Mouse (Mus musculus) limb, embryonic 14.5 days (tissue): ENCODE measurements at regions not wholly inside any gene's neighbourhood (a gene's known extent, or its start where the extent isn't known, plus 50 kb on each side); places are given as distances from the start of the nearest gene placed in this dataset.
A peak's percentile ranks its signal among the peaks of the same experiment; 100 is the strongest.

Source experiments
- ATAC-seq: fragments of 200-750 bp; cut with Nextera tagmentation; 2 replicates; pipeline ENCODE4 v1.8.0; 2017; ENCODE audit warnings: low read depth, moderate number of reproducible peaks, moderate TSS enrichment; ENCODE audit not compliant: low FRiP score
- DNase-seq: peaks from one replicate; pipeline ENCODE4 v3.0.0-alpha.2; 2015; ENCODE audit warnings: low spot score
- H3K27ac ChIP-seq: fragments of 300-500 bp; sonication (generic); replicated peaks from 2 replicates; pipeline ENCODE4 v1.5.1; 2014; ENCODE audit warnings: low read depth, mild to moderate bottlenecking, low read length, moderate library complexity, mixed read lengths
- H3K27me3 ChIP-seq: fragments of 300-500 bp; sonication (generic); 2 replicates; pipeline ENCODE4 v1.6.1; 2014; ENCODE audit warnings: low read length, mixed read lengths; ENCODE audit not compliant: control insufficient read depth, insufficient read depth
- H3K36me3 ChIP-seq: fragments of 300-500 bp; sonication (generic); 2 replicates; pipeline ENCODE4 v1.6.1; 2014; ENCODE audit warnings: mild to moderate bottlenecking, low read length, moderate library complexity, mixed read lengths; ENCODE audit not compliant: control insufficient read depth, insufficient read depth
- H3K4me1 ChIP-seq: fragments of 300-500 bp; sonication (generic); 2 replicates; pipeline ENCODE4 v1.6.1; 2014; ENCODE audit warnings: antibody characterized with exemption, low read length, mixed read lengths; ENCODE audit not compliant: control insufficient read depth, insufficient read depth
- H3K4me2 ChIP-seq: fragments of 300-500 bp; sonication (generic); replicated peaks from 2 replicates; pipeline ENCODE4 v1.6.1; 2014; ENCODE audit warnings: low read depth, mild to moderate bottlenecking, low read length, moderate library complexity; ENCODE audit not compliant: severe bottlenecking
- H3K4me3 ChIP-seq: fragments of 300-500 bp; sonication (generic); replicated peaks from 2 replicates; pipeline ENCODE4 v1.5.1; 2014; ENCODE audit warnings: low read length
- H3K9ac ChIP-seq: fragments of 300-500 bp; sonication (generic); 2 replicates; pipeline ENCODE4 v1.6.1; 2014; ENCODE audit warnings: mild to moderate bottlenecking, low read depth, low read length, moderate library complexity; ENCODE audit not compliant: severe bottlenecking
- H3K9me3 ChIP-seq: fragments of 300-500 bp; sonication (generic); 2 replicates; pipeline ENCODE4 v1.6.1; 2016; ENCODE audit warnings: low read length; ENCODE audit not compliant: control insufficient read depth
- POLR2A ChIP-seq: fragments of 200-500 bp; IDR thresholded peaks from 2 replicates; pipeline ENCODE4 v1.8.0; 2012; ENCODE audit warnings: inconsistent platforms, mild to moderate bottlenecking, moderate library complexity, borderline replicate concordance; ENCODE audit not compliant: insufficient read depth, insufficient read length; ENCODE audit errors: extremely low read depth
- WGBS: fragments of 180-500 bp; shearing (Covaris S2); extraction: QIAGEN DNeasy Blood & Tissue Kit; methylation state at CpG from one replicate; pipeline ENCODE4 v1.1.7; 2014; 5-methylcytosine and 5-hydroxymethylcytosine counted together

GRCm38 (mm10) chr17:85872903-85873413, 184.9 kb upstream of the Six2 start:
- H3K4me3 ChIP-seq, result no peak overlapping the region
- ATAC-seq, result no peak
- no peaks in the 10 kb centered on the region for H3K9me3 ChIP-seq
- H3K27me3 ChIP-seq, result 0 out of 2 replicates have a peak, but pooled peaks cover 3% of the 10 kb centered on the region
- H3K9ac ChIP-seq, result no peak overlapping the region
- peaks cover 44% of the 10 kb centered on the region for H3K4me1 ChIP-seq
- no peaks in the 10 kb centered on the region for H3K36me3 ChIP-seq
- no peak for DNase-seq
- no peak for TF ChIP-seq POLR2A
- H3K27ac ChIP-seq, result no peak overlapping the region
- WGBS, result 27% methylated on average over 6 of the region's 6 CpGs
- no peak overlapping the region for H3K4me2 ChIP-seq

GRCm38 (mm10) chr17:85870406-85870805, 182.3 kb upstream of the Six2 start:
- Histone ChIP-seq H3K27me3 (0 out of 2 replicates have a peak, but pooled peaks cover 3% of the 10 kb centered on the region), H3K4me2 (no peak overlapping the region), H3K4me3 (no peak overlapping the region), H3K9ac (no peak overlapping the region), H3K9me3 (no peaks in the 10 kb centered on the region), H3K27ac (peak overlapping the region; percentile 69; the same call in 1 of the 2 replicates), H3K4me1 (peaks cover 36% of the 10 kb centered on the region), H3K36me3 (no peaks in the 10 kb centered on the region)
- TF ChIP-seq POLR2A, result no peak
- WGBS, result 39% methylated on average over 8 of the region's 8 CpGs
- no peak for ATAC-seq
- no peak for DNase-seq

- H3K9ac ChIP-seq, result peak overlapping the region; percentile 2; the same call in 1 of the 2 replicates
These were observed 181.1 kb upstream of the Six2 start for GRCm38 (mm10) chr17:85869179-85869578.

GRCm38 (mm10) chr17:85867945-85868616, 180.0 kb upstream of the Six2 start:
- no peak for TF ChIP-seq POLR2A
- no peak overlapping the region for H3K4me2 ChIP-seq
- H3K9me3 ChIP-seq, result no peaks in the 10 kb centered on the region
- 0 out of 2 replicates have a peak, but pooled peaks cover 4% of the 10 kb centered on the region for H3K27me3 ChIP-seq
- H3K4me1 ChIP-seq, result peaks cover 35% of the 10 kb centered on the region
- H3K4me3 ChIP-seq, result no peak overlapping the region
- DNase-seq (no peak), ATAC-seq (no peak)
- H3K9ac ChIP-seq, result no peak overlapping the region
- no peaks in the 10 kb centered on the region for H3K36me3 ChIP-seq
- 0 out of 2 replicates have a peak overlapping the region, but pooled peaks have one; percentile 69 for H3K27ac ChIP-seq
- WGBS, result 75% methylated on average over 12 of the region's 12 CpGs

More at GRCm38 (mm10) chr17:85869179-85869578, 181.1 kb upstream of the Six2 start:
- Histone ChIP-seq H3K36me3 (no peaks in the 10 kb centered on the region), H3K4me2 (no peak overlapping the region), H3K9me3 (no peaks in the 10 kb centered on the region), H3K4me1 (peaks cover 36% of the 10 kb centered on the region), H3K27ac (peak overlapping the region; percentile 69), H3K4me3 (no peak overlapping the region), H3K27me3 (0 out of 2 replicates have a peak, but pooled peaks cover 7% of the 10 kb centered on the region)
- peak; percentile 62 for DNase-seq
- peak; percentile 66 for ATAC-seq
- WGBS, result 11% methylated on average over 5 of the region's 5 CpGs
- TF ChIP-seq POLR2A, result no peak

- no peaks in the 10 kb centered on the region for H3K9me3 ChIP-seq
- no peak overlapping the region for H3K9ac ChIP-seq
- H3K4me1 ChIP-seq, result peaks cover 32% of the 10 kb centered on the region
- ATAC-seq (no peak), DNase-seq (no peak)
- H3K27me3 ChIP-seq, result 0 out of 2 replicates have a peak, but pooled peaks cover 4% of the 10 kb centered on the region
- H3K27ac ChIP-seq, result no peak overlapping the region
- H3K4me3 ChIP-seq, result no peak overlapping the region
- TF ChIP-seq POLR2A, result no peak
- H3K4me2 ChIP-seq, result no peak overlapping the region
- no peaks in the 10 kb centered on the region for H3K36me3 ChIP-seq
- 84% methylated on average over 3 of the region's 3 CpGs for WGBS
These were observed 178.5 kb upstream of the Six2 start for GRCm38 (mm10) chr17:85866581-85866980.
